Mouse (Mus musculus) forebrain, embryonic 11.5 days (tissue): Measurements from ENCODE around the gene Farp2. TPM values are rescaled to one million over a fixed set of nuclear protein-coding genes. Genes with fewer than 3 reads are reported as not detected.

ENCODE experiments used
- ATAC-seq: fragments of 200-750 bp; cut with Nextera tagmentation; replicated peaks from 2 replicates; pipeline ENCODE4 v1.8.0; 2017; ENCODE audit warnings: moderate TSS enrichment; ENCODE audit not compliant: low FRiP score
- DNase-seq: peaks from one replicate; pipeline ENCODE4 v3.0.0-alpha.2; 2017; ENCODE audit warnings: low spot score
- H3K27ac ChIP-seq: fragments of 300-500 bp; sonication (generic); 2 replicates; pipeline ENCODE4 v1.5.1; 2014; ENCODE audit warnings: low read depth, low read length
- H3K27me3 ChIP-seq: fragments of 300-500 bp; sonication (generic); 2 replicates; pipeline ENCODE4 v1.6.1; 2014; ENCODE audit warnings: mild to moderate bottlenecking, low read length, mixed read lengths; ENCODE audit not compliant: control insufficient read depth, insufficient read depth
- H3K36me3 ChIP-seq: fragments of 300-500 bp; sonication (generic); 2 replicates; pipeline ENCODE4 v1.6.1; 2014; ENCODE audit warnings: mild to moderate bottlenecking, low read length, moderate library complexity, mixed read lengths; ENCODE audit not compliant: control insufficient read depth, insufficient read depth
- H3K4me1 ChIP-seq: fragments of 300-500 bp; sonication (generic); replicated peaks from 2 replicates; pipeline ENCODE4 v1.6.1; 2014; ENCODE audit warnings: low read length, mixed read lengths; ENCODE audit not compliant: control insufficient read depth, insufficient read depth
- H3K4me2 ChIP-seq: fragments of 300-500 bp; sonication (generic); 2 replicates; pipeline ENCODE4 v1.6.1; 2014; ENCODE audit warnings: low read depth, mild to moderate bottlenecking, low read length, moderate library complexity, mixed read lengths; ENCODE audit not compliant: severe bottlenecking
- H3K4me3 ChIP-seq: fragments of 300-500 bp; sonication (generic); 2 replicates; pipeline ENCODE4 v1.5.1; 2014; ENCODE audit warnings: low read depth, low read length
- H3K9ac ChIP-seq: fragments of 300-500 bp; sonication (generic); 2 replicates; pipeline ENCODE4 v1.6.1; 2014; ENCODE audit warnings: low read length
- H3K9me3 ChIP-seq: fragments of 300-500 bp; sonication (generic); 2 replicates; pipeline ENCODE4 v1.6.1; 2016; ENCODE audit warnings: low read length, mixed read lengths; ENCODE audit not compliant: control insufficient read depth
- WGBS: fragments of 180-500 bp; shearing (Covaris S2); extraction: QIAGEN DNeasy Blood & Tissue Kit; methylation state at CpG from one replicate; pipeline ENCODE4 v1.1.7; 2014; 5-methylcytosine and 5-hydroxymethylcytosine counted together
- polyA plus RNA-seq: library from polyadenylated mRNA; unstranded; fragments of >200 nt; fragmentation: Nextera tagmentation; extraction: Ambion mirVana; gene quantifications from 2 replicates; pipeline ENCODE4 v1.2.1, GENCODE M21; 2014

Gene Farp2
- polyA plus RNA-seq, 1 experiment from 2014 or later = 4.4 TPM

GRCm38 (mm10) chr1:93577066-93577465 is 65.2 kb downstream of the Farp2 start:
- ATAC-seq = no peak
- Histone ChIP-seq H3K9me3 (no peaks in the 10 kb centered on the region), H3K4me1 (no peaks in the 10 kb centered on the region), H3K36me3 (no peaks in the 10 kb centered on the region), H3K4me2 (no peak overlapping the region), H3K27ac (no peak overlapping the region), H3K4me3 (no peak overlapping the region), H3K27me3 (no peaks in the 10 kb centered on the region), H3K9ac (no peak overlapping the region)
- no peak for DNase-seq
- 77% methylated on average over 3 of the region's 3 CpGs for WGBS

DNA sequence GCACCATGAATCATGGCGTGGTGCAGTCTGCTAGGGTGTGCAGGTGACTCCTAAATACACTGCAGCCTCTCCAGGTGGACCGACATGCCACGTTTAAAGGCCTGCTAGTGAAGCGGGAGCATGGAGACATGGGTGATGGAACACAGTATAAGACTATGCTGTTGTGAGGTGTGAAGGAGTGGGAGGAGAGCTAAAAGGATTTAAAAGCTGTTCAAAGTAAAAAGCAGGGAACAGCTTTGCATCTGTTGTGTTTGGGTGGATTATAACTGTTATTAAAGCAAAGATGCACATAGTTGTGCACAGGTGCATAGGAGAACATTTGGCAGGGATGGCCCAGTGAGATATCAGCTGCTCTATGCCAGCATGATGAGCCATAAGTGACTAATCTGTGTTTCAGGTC is 66.0 kb downstream of the Farp2 start:
- ATAC-seq = no peak

DNA sequence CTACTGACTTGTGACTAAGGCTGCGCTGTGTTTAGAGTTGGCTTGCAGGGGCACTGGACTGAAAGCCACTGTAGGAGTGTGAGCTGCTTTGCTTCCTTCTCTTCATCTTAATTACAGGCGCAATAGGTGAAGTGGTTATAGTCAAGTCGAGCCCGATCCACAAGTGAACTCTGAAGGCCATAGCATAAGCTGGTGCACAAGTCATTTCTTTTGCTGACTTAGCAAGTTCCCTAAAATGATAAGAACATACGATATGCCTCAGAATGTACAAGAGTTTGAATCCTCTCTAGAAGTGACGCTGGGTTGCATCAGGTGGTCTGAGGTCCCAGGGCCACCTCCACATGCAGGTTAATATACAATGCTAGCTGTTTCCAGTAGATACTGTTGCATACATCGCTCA is 69.7 kb downstream of the Farp2 start:
- Histone ChIP-seq H3K27ac (no peak overlapping the region), H3K4me3 (no peak overlapping the region), H3K4me1 (no peaks in the 10 kb centered on the region), H3K27me3 (no peaks in the 10 kb centered on the region), H3K36me3 (no peaks in the 10 kb centered on the region), H3K9me3 (no peaks in the 10 kb centered on the region), H3K9ac (no peak overlapping the region), H3K4me2 (no peak overlapping the region)
- no peak for DNase-seq
- WGBS = 94% methylated on average over 7 of the region's 7 CpGs
- no peak for ATAC-seq

More for the DNA sequence above, 66.0 kb downstream of the Farp2 start:
- Histone ChIP-seq H3K27me3 (no peaks in the 10 kb centered on the region), H3K4me1 (no peaks in the 10 kb centered on the region), H3K9me3 (no peaks in the 10 kb centered on the region), H3K36me3 (no peaks in the 10 kb centered on the region), H3K4me3 (no peak overlapping the region), H3K27ac (no peak overlapping the region), H3K4me2 (no peak overlapping the region), H3K9ac (no peak overlapping the region)
- DNase-seq = no peak
- 90% methylated on average over 4 of the region's 4 CpGs for WGBS

DNA sequence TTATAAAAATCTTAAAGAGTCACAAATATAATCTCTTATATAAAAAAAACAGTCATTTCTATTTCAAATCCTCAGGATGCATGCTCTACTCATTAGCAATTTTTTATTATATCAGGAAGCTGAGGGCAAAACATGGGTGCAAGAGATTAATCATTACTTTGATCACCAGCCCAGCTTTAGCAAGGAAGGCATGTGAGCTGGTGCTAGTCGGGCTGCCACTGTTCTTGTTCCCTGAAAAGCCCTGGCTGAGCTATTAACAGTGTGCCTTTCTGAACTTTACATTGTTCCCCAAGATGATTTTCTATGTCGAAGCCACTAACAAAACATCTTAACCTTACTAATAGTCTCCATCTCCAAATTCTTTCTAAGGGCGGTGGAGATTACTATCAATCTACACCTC is 76.5 kb downstream of the Farp2 start:
- no peaks in the 10 kb centered on the region for H3K9me3 ChIP-seq
- H3K9ac ChIP-seq = no peak overlapping the region
- H3K27ac ChIP-seq = no peak overlapping the region
- WGBS = 80% methylated on average over 3 of the region's 3 CpGs
- no peaks in the 10 kb centered on the region for H3K36me3 ChIP-seq
- no peak for DNase-seq
- no peaks in the 10 kb centered on the region for H3K27me3 ChIP-seq
- H3K4me2 ChIP-seq = no peak overlapping the region
- no peak overlapping the region for H3K4me3 ChIP-seq
- no peaks in the 10 kb centered on the region for H3K4me1 ChIP-seq
- ATAC-seq = no peak

- no peak overlapping the region for H3K27ac ChIP-seq
- no peak overlapping the region for H3K4me2 ChIP-seq
- no peaks in the 10 kb centered on the region for H3K9me3 ChIP-seq
- H3K4me3 ChIP-seq = no peak overlapping the region
- no peak for ATAC-seq
- DNase-seq = no peak
- H3K36me3 ChIP-seq = no peaks in the 10 kb centered on the region
- H3K9ac ChIP-seq = no peak overlapping the region
- H3K27me3 ChIP-seq = no peaks in the 10 kb centered on the region
- no peaks in the 10 kb centered on the region for H3K4me1 ChIP-seq
Observed at GRCm38 (mm10) chr1:93593960-93594359, 82.1 kb downstream of the Farp2 start.

GRCm38 (mm10) chr1:93595916-93596315 is 84.0 kb downstream of the Farp2 start:
- ATAC-seq (no peak), DNase-seq (no peak)
- Histone ChIP-seq H3K36me3 (no peaks in the 10 kb centered on the region), H3K9ac (no peak overlapping the region), H3K4me1 (no peaks in the 10 kb centered on the region), H3K27me3 (no peaks in the 10 kb centered on the region), H3K9me3 (no peaks in the 10 kb centered on the region), H3K4me2 (no peak overlapping the region), H3K27ac (no peak overlapping the region), H3K4me3 (no peak overlapping the region)
- 72% methylated on average over 6 of the region's 6 CpGs for WGBS

DNA sequence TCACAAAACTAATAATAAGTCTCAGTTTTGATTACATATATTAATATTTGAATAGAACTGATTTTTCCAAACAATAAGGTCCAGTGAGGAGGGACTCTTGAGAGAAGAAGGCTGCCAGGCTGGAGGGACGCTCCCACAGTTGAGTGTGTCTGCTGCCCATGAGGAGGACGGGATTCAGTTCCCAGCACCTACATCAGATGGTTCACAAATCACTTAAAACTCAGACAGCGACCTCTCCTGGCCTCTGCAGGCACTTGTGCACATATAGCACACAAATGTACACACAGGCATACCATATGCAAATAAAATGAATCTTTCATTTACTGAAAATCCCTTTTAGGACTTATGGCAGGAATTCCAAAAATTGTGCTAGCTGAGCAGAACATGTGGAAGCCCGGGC is 91.0 kb downstream of the Farp2 start:
- no peak for ATAC-seq
- Histone ChIP-seq H3K4me1 (no peaks in the 10 kb centered on the region), H3K9ac (no peak overlapping the region), H3K27ac (no peak overlapping the region), H3K9me3 (no peaks in the 10 kb centered on the region), H3K4me3 (no peak overlapping the region), H3K4me2 (no peak overlapping the region), H3K27me3 (no peaks in the 10 kb centered on the region), H3K36me3 (no peaks in the 10 kb centered on the region)
- no peak for DNase-seq
- WGBS = 81% methylated on average over 4 of the region's 4 CpGs

- Histone ChIP-seq H3K9ac (no peak overlapping the region), H3K27me3 (no peaks in the 10 kb centered on the region), H3K9me3 (no peaks in the 10 kb centered on the region), H3K4me1 (no peaks in the 10 kb centered on the region), H3K4me3 (no peak overlapping the region), H3K27ac (no peak overlapping the region), H3K4me2 (no peak overlapping the region), H3K36me3 (no peaks in the 10 kb centered on the region)
- 95% methylated on average over 12 of the region's 12 CpGs for WGBS
- ATAC-seq (no peak), DNase-seq (no peak)
Observed at GRCm38 (mm10) chr1:93603921-93604320, 92.0 kb downstream of the Farp2 start.

DNA sequence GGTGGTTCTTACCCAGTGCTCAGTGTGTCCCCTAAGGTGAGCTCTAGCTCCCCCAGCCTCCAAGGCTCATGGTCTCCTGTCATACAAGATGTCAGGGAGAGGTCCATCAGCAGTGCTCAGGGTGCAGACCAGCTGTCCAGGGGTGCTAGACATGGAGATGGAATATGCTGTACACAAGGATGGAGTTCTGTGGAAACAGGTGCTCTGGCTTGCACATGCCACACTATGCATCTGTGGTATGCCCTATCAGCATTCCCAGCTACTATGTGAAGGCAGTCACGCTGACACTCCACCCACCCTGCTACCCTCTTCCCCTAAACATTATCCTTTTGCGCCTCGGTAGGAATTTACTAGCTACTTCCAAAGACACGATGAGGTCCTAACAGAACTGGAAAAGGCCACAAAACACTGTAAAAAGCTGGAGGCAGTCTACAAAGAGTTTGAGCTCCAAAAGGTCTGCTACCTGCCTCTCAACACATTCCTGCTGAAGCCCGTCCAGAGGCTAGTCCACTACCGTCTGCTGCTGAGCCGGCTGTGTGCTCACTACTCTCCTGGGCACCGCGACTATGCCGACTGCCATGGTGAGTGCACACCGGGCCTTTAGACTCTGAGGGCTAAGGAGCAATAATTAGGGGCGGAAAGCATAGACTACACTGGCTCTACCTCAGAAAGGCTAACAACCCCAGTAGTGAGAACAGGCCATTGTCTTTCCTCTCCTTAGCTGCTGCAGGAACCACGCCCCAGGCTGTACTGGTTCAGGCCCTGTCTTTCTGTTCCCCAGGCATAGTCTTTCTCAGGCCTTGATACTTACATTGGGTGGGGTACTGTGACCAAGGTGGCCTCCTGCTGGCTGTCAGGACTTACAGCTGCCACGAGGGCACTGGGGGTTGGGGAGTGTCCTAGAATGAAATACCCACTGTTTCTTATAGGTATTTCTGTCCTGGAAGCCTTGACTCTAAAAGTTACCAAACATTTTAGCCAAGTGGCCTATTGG is 95.5 kb downstream of the Farp2 start:
- DNase-seq (no peak), ATAC-seq (no peak)
- Histone ChIP-seq H3K4me1 (no peaks in the 10 kb centered on the region), H3K9me3 (no peaks in the 10 kb centered on the region), H3K4me2 (no peak overlapping the region), H3K36me3 (no peaks in the 10 kb centered on the region), H3K27ac (no peak overlapping the region), H3K4me3 (no peak overlapping the region), H3K27me3 (no peaks in the 10 kb centered on the region), H3K9ac (no peak overlapping the region)
- 78% methylated on average over 14 of the region's 14 CpGs for WGBS
